Mouse (Mus musculus) midbrain, embryonic 15.5 days (tissue): ENCODE data around the gene Spg7. TPM values are rescaled to one million over a fixed set of nuclear protein-coding genes. Genes with fewer than 3 reads are reported as not detected.
A peak's percentile ranks its signal among the peaks of the same experiment; 100 is the strongest.
"Not testable (repeated sequence)": the region's sequence is repeated elsewhere in the genome, so short reads cannot be mapped to it uniquely, and the experiment has no call there.

ENCODE experiments used
- ATAC-seq: fragments of 200-750 bp; cut with Nextera tagmentation; replicated peaks from 2 replicates; pipeline ENCODE4 v1.8.0; 2017; ENCODE audit warnings: moderate TSS enrichment
- H3K27ac ChIP-seq: fragments of 300-500 bp; sonication (generic); 2 replicates; pipeline ENCODE4 v1.5.1; 2015; ENCODE audit warnings: mild to moderate bottlenecking, inconsistent platforms
- H3K27me3 ChIP-seq: fragments of 300-500 bp; sonication (generic); replicated peaks from 2 replicates; pipeline ENCODE4 v1.6.1; 2015; ENCODE audit warnings: inconsistent platforms
- H3K36me3 ChIP-seq: fragments of 300-500 bp; sonication (generic); replicated peaks from 2 replicates; pipeline ENCODE4 v1.6.1; 2015; ENCODE audit warnings: inconsistent platforms
- H3K4me1 ChIP-seq: fragments of 300-500 bp; sonication (generic); 2 replicates; pipeline ENCODE4 v1.6.1; 2015; ENCODE audit warnings: inconsistent platforms
- H3K4me2 ChIP-seq: fragments of 300-500 bp; sonication (generic); 2 replicates; pipeline ENCODE4 v1.6.1; 2015; ENCODE audit warnings: inconsistent platforms, mild to moderate bottlenecking, moderate library complexity
- H3K4me3 ChIP-seq: fragments of 300-500 bp; sonication (generic); 2 replicates; pipeline ENCODE4 v1.5.1; 2015; ENCODE audit warnings: mild to moderate bottlenecking, inconsistent platforms
- H3K9ac ChIP-seq: fragments of 300-500 bp; sonication (generic); 2 replicates; pipeline ENCODE4 v1.6.1; 2015; ENCODE audit warnings: mild to moderate bottlenecking, inconsistent platforms
- H3K9me3 ChIP-seq: fragments of 300-500 bp; sonication (generic); 2 replicates; pipeline ENCODE4 v1.6.1; 2016; ENCODE audit warnings: inconsistent platforms
- WGBS: fragments of 180-500 bp; shearing (Covaris S2); methylation state at CpG from one replicate; pipeline ENCODE4 v1.1.7; 2015; ENCODE audit warnings: mixed read lengths; 5-methylcytosine and 5-hydroxymethylcytosine counted together
- polyA plus RNA-seq: library from polyadenylated mRNA; unstranded; fragments of >200 nt; fragmentation: Nextera tagmentation; extraction: Ambion mirVana; gene quantifications from 2 replicates; pipeline ENCODE4 v1.2.1, GENCODE M21; 2015

Gene Spg7
- polyA plus RNA-seq, 1 experiment from 2014 or later, result 49.0 TPM

DNA sequence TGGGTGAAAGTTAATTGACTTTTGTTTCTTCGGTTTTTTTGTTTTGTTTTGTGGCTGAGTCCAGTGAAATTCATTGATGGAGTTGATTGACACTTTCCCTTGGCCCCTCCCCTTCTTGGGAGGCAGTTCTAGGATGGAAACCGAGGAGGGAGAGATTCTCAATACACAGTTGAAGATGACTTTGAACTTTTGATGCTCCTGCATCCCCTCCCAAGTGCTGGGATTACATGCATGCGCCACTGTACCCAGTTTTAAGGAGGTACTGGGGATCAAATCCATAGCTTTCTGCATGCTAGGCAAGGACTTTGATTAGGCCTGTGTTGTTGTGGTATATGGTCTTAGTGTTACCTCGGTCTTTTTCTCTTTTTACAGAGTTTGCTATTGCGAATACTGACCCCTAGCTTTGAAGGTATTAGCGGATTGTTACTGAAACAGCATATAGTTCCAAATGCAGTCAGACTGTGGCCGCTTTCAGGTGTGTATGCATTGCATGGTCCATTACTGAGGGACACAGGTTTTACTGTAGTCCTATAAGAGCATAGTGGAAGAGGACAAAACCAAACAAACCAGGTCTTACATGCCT is 3.5 kb downstream of the Spg7 start:
- Histone ChIP-seq H3K27me3 (no peaks in the 10 kb centered on the region), H3K36me3 (no peaks in the 10 kb centered on the region), H3K4me1 (peaks cover 29% of the 10 kb centered on the region), H3K27ac (peak overlapping the region; percentile 94), H3K4me3 (peak overlapping the region; percentile 73), H3K4me2 (peak overlapping the region; percentile 71), H3K9me3 (no peaks in the 10 kb centered on the region), H3K9ac (peak overlapping the region; percentile 91)
- WGBS, result 36% methylated on average over 7 of the region's 7 CpGs
- no peak for ATAC-seq

DNA sequence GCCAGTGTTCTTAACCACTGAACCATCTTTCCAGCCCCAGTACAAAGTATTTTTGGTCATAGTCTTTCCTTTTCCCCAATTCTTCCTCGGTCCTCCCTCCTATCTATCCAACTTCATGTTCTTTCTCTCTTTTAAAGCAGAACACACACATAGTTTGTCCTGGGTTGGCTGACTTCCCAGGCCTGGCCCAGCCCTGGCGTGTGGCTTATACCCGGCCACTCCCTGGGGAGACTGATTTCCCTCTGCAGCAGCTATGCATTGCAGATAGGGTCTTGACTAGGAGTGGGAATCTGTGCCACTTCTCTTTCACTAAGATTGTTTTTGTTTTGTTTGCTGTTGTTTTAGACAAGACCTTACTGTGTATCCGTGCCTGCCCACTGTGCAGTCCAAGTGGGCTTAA is 8.4 kb downstream of the Spg7 start:
- Histone ChIP-seq H3K9me3 (no peaks in the 10 kb centered on the region), H3K27ac (no peak overlapping the region), H3K36me3 (peaks cover 26% of the 10 kb centered on the region), H3K4me2 (no peak overlapping the region), H3K27me3 (no peaks in the 10 kb centered on the region), H3K9ac (no peak overlapping the region), H3K4me3 (no peak overlapping the region), H3K4me1 (peaks cover 16% of the 10 kb centered on the region)
- 81% methylated on average over 4 of the region's 4 CpGs for WGBS
- no peak for ATAC-seq

DNA sequence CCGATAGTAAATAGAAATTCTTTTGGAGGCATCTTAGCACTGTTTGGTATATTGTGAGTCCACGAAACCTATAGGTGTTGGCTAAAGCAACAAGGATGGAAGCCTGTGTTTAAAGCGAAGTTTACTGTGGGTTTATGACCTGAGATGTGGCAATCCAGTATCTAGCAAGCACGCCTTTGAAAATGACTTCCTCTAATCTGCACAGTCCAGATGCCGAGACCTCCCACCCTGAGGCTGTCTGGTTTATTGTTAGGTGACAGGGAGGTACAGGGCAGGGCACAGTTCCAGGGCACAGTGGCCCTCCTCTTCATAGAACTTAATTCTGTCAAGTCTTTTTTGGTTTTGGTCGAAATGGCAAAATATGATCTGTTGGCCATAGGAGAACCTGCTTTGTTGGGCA is 14.5 kb downstream of the Spg7 start:
- no peak for ATAC-seq
- no peak overlapping the region for H3K4me3 ChIP-seq
- H3K4me2 ChIP-seq, result no peak overlapping the region
- no peaks in the 10 kb centered on the region for H3K4me1 ChIP-seq
- no peak overlapping the region for H3K9ac ChIP-seq
- 84% methylated on average over 6 of the region's 6 CpGs for WGBS
- H3K36me3 ChIP-seq, result peaks cover 58% of the 10 kb centered on the region
- no peaks in the 10 kb centered on the region for H3K27me3 ChIP-seq
- no peaks in the 10 kb centered on the region for H3K9me3 ChIP-seq
- no peak overlapping the region for H3K27ac ChIP-seq

DNA sequence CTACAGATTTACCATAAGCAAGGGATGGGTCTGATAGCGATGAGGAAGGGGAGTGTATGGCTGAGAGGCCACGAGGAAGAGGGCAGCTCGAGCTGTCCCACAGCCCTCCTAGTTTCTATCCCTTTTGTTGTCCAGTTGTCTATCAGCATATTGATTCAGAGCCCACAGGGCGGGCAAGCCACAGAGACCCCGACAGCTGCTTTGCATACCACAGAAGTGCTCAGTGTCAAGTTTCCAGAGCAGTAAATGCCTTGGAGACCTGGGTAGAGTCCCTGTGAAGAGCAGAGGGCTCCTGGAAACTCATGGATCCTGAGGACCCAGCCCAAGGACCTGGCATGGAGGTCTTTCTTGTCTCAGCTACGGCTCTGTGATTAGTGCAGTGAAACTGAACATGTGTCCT is 20.3 kb downstream of the Spg7 start:
- ATAC-seq, result no peak
- Histone ChIP-seq H3K36me3 (peaks cover 48% of the 10 kb centered on the region), H3K4me2 (no peak overlapping the region), H3K9ac (no peak overlapping the region), H3K9me3 (no peaks in the 10 kb centered on the region), H3K27ac (no peak overlapping the region), H3K4me3 (no peak overlapping the region), H3K4me1 (no peaks in the 10 kb centered on the region), H3K27me3 (no peaks in the 10 kb centered on the region)
- WGBS, result 80% methylated on average over 6 of the region's 6 CpGs

DNA sequence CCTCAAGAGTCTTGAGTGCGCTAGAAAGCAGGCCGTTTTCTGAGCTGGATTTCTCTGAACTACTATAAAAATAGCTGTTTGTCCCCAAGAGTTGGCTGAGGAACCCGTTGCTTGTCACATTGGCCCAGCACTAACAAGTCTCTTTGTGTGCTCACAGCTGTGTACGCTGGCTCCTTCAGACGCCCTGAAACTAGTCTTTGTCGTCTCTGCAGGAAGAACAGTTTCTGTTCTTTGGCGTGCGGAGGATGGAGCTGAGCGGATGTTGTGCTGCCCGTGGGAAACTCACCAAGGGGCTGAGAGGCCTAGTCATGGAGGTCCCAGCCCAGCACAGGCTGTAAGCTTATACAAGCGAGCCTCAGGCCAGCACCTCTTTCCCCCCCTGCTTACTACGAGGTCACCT is 20.9 kb downstream of the Spg7 start:
- WGBS, result 89% methylated on average over 12 of the region's 12 CpGs
- Histone ChIP-seq H3K9ac (no peak overlapping the region), H3K4me1 (no peaks in the 10 kb centered on the region), H3K9me3 (no peaks in the 10 kb centered on the region), H3K27me3 (no peaks in the 10 kb centered on the region), H3K36me3 (peaks cover 48% of the 10 kb centered on the region), H3K27ac (no peak overlapping the region), H3K4me3 (no peak overlapping the region), H3K4me2 (no peak overlapping the region)
- ATAC-seq, result no peak

DNA sequence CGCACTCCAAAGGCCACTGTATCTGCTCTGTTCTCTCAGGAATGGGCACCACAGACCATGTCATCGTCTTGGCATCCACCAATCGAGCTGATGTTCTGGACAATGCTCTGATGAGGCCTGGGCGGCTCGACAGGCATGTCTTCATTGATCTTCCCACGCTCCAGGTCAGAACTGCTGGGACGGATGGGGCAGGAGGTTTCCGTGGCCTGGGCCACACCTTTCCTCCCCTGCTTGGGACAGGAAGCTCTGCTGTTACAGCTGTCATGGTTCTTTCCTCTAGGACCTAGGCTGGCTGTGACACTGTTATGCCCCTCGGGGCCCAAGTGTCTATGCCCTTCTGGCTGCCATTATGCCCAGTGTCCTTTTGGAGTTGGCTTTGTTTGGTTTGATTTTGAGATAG is 24.5 kb downstream of the Spg7 start:
- ATAC-seq, result no peak
- Histone ChIP-seq H3K4me2 (no peak overlapping the region), H3K4me3 (no peak overlapping the region), H3K9me3 (no peaks in the 10 kb centered on the region), H3K9ac (no peak overlapping the region), H3K36me3 (peaks cover 59% of the 10 kb centered on the region), H3K27ac (no peak overlapping the region), H3K27me3 (no peaks in the 10 kb centered on the region), H3K4me1 (no peaks in the 10 kb centered on the region)
- 95% methylated on average over 9 of the region's 9 CpGs for WGBS

DNA sequence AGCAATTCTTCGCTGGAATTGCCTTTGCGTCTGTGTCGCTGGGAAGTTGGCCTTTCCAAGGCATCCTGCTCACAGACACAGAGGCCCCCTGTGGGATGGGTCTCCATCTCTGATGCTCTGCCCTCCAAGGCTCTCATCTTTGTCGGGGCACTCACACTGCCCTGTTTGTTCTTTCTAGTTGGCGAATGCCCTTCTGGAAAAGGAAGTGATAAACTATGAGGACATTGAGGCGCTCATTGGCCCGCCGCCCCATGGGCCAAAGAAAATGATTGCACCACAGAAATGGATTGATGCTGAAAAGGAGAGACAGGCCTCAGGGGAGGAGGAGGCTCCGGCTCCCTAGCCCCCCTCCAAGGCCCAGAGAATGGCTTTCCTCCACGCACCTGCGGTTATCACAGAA is 34.5 kb downstream of the Spg7 start:
- H3K36me3 ChIP-seq, result peaks cover 26% of the 10 kb centered on the region
- H3K27ac ChIP-seq, result no peak overlapping the region
- H3K4me2 ChIP-seq, result no peak overlapping the region
- H3K4me1 ChIP-seq, result peaks cover 5% of the 10 kb centered on the region
- H3K9me3 ChIP-seq, result no peaks in the 10 kb centered on the region
- H3K9ac ChIP-seq, result no peak overlapping the region
- H3K27me3 ChIP-seq, result no peaks in the 10 kb centered on the region
- no peak for ATAC-seq
- 90% methylated on average over 11 of the region's 11 CpGs for WGBS
- H3K4me3 ChIP-seq, result no peak overlapping the region

DNA sequence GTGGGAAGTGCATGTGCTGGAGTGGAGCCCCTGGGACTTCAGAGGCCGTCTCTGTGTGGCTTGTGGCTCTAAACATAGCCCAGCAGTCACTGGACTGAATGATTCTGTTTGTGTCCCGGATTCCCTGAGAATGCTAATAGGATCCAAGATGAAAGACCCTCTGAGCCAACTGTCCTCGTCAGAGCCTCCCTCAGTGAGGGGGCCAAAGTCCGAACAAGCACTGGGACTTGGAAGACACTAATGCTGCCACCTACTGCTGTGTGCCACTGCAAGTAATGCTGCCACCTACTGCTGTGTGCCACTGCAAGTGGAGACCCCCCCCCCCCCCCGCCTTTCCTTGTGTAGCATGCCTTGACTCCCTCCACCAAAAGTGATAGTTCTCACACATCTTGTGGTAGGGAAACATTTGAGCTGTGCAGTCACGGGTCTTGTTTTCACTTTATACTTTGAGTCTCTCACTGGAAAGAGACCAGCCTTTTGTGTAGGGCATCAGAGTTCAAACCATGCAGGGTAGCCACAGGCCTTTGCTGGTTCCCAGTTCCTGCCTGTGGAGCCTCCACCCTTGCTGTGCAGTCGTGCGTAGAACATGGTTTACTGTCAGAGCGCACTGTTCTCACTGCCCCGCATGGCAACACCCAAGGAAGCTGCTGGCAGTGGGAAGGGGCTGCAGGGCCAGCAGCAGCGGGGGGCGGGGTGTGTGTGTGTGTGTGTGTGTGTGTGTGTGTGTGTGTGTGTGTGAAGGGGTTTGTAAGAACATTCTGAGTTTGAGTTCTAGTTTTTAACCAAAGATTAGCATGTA is 35.2 kb downstream of the Spg7 start:
- H3K27ac ChIP-seq, result no peak overlapping the region
- no peak for ATAC-seq

DNA sequence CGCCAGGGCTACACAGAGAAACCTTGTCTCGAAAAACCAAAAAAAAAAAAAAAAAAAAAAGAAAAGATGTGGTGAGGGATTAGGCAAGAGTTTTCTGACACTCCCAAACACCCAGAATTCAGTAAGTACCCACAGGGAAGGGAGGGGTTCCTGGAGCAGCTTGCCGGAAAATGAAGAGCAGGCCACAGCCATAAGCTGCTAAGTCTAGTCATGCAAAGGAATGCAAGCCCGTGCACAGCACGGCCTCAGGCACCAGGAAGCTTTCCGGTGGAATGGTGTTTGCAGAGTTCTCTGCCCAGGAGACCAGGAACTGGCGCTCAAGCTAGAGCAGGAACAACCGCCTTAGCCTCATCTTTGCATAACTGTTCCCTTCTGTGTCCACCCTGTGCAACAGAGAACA is 37.5 kb downstream of the Spg7 start:
- no peaks in the 10 kb centered on the region for H3K27me3 ChIP-seq
- no peak overlapping the region for H3K27ac ChIP-seq
- no peak overlapping the region for H3K4me2 ChIP-seq
- H3K4me1 ChIP-seq, result peaks cover 17% of the 10 kb centered on the region
- 60% methylated on average over 8 of the region's 8 CpGs for WGBS
- ATAC-seq, result no peak
- no peaks in the 10 kb centered on the region for H3K9me3 ChIP-seq
- H3K36me3 ChIP-seq, result peaks cover 27% of the 10 kb centered on the region
- no peak overlapping the region for H3K4me3 ChIP-seq
- H3K9ac ChIP-seq, result no peak overlapping the region

More for the DNA sequence above, 35.2 kb downstream of the Spg7 start:
- H3K36me3 ChIP-seq, result peaks cover 26% of the 10 kb centered on the region
- H3K9me3 ChIP-seq, result no peaks in the 10 kb centered on the region
- no peak overlapping the region for H3K9ac ChIP-seq
- H3K4me2 ChIP-seq, result no peak overlapping the region
- peaks cover 5% of the 10 kb centered on the region for H3K4me1 ChIP-seq
- no peak overlapping the region for H3K4me3 ChIP-seq
- 72% methylated on average over 12 of the region's 12 CpGs for WGBS
- no peaks in the 10 kb centered on the region for H3K27me3 ChIP-seq

DNA sequence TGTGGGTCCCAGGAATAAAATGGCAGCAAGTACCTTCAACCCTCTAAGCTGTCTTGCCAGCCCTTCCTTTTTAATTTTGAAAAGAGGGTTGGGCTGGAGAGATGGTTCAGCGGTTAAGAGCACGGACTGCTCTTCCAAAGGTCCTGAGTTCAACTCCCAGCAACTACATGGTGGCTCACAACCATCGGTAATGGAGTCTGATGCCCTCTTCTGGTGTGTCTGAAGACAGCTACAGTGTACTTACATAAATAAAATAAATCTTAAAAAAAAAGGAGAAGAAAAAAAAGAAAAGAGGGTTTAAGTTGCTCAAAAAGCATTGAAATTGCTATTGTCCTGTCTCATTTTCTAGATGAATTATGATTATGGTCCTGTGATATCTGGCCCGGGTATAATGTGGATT is 38.5 kb downstream of the Spg7 start:
- 75% methylated on average over 4 of the region's 4 CpGs for WGBS
- no peaks in the 10 kb centered on the region for H3K9me3 ChIP-seq
- peaks cover 32% of the 10 kb centered on the region for H3K36me3 ChIP-seq
- no peak overlapping the region for H3K4me3 ChIP-seq
- peaks cover 17% of the 10 kb centered on the region for H3K4me1 ChIP-seq
- H3K4me2 ChIP-seq, result peak overlapping the region; percentile 81; the same call in 1 of the 2 replicates
- H3K9ac ChIP-seq, result no peak overlapping the region
- no peak overlapping the region for H3K27ac ChIP-seq
- H3K27me3 ChIP-seq, result no peaks in the 10 kb centered on the region
- no peak for ATAC-seq

DNA sequence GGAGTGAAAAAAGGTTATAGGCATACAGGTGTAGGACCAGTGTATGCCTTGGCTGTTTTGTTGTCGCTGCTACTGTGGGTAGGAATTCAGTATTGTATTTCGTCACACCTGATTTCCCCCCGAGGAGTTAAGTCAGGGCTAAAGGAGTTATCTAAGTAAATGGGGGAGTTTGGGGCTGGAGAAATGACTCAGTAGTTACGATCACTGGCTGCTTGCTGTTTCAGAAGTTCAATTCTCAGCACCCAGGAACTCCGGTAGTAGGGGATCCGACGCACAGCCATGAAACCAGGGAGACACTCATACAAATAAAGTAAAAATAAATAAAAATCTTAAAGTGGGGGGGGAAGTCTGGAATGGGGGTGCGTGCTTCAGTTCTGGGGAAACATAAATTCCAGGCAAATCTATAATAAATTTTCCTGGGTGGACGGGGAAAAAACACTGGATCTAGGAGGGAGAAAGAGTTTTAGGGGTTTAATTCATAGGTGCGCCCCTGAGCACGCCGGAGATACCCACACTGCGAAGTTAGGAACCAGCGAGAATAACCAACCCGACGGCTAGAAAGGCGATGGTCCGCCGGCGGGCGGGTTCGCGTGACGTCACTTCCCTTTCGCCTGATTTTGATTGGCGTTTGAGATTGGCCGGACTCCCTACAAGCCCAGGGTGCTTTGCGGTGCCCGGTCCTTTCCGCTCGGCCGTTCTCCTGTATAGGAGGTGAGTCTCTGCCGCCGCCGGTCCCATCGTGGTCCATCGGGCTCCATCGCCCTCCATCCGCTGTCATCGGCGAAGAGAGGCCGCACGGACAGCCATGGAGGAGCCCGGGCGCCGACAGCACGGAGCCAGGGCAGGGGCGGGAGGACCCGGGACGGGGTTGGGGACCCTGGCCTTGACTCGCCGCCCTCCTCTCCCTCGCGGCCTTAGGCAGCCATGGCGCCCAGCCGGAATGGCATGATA is 39.3 kb downstream of the Spg7 start, which contains the start of gene Rpl13:
Gene Rpl13, plus strand, starts transcription at position 616 of the 951 bp plus-strand sequence.
- peak; percentile 97 for ATAC-seq
- peak within 1 kb of the TSS; percentile 81 for H3K4me2 ChIP-seq
- peaks cover 17% of the 10 kb centered on the region for H3K4me1 ChIP-seq
- peaks cover 29% of the 10 kb centered on the region for H3K36me3 ChIP-seq
- 2% methylated on average over 53 of the region's 56 CpGs for WGBS
- H3K27me3 ChIP-seq, result no peaks in the 10 kb centered on the region
- H3K4me3 ChIP-seq, result peak within 1 kb of the TSS; percentile 60
- H3K9me3 ChIP-seq, result no peaks in the 10 kb centered on the region
- H3K9ac ChIP-seq, result peak within 1 kb of the TSS; percentile 92
- peak within 1 kb of the TSS; percentile 88 for H3K27ac ChIP-seq

DNA sequence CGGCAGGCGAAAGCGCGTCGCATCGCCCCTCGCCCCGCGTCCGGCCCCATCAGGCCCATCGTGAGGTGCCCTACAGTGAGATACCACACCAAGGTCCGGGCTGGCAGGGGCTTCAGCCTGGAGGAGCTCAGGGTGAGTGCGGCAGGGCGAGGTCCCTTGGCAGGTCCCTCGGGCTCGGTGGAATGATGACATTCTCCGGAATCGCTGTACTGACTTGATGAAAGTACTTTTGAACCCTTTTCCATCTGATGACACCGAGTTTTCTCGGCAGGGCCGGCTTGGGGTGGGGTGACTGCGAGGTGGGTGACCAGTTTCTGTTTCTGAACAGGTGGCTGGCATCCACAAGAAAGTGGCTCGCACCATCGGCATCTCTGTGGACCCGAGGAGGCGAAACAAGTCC is 40.1 kb downstream of the Spg7 start:
- H3K9ac ChIP-seq, result peak overlapping the region; percentile 92
- peak overlapping the region; percentile 88 for H3K27ac ChIP-seq
- peaks cover 22% of the 10 kb centered on the region for H3K36me3 ChIP-seq
- H3K27me3 ChIP-seq, H3K9me3 ChIP-seq, ATAC-seq: not testable (repeated sequence)
- peaks cover 17% of the 10 kb centered on the region for H3K4me1 ChIP-seq
- peak overlapping the region; percentile 81 for H3K4me2 ChIP-seq
- 3% methylated on average over 26 of the region's 26 CpGs for WGBS
- H3K4me3 ChIP-seq, result peak overlapping the region; percentile 60
